Mouse (Mus musculus): ENCODE results near the gene Atp2b2.

Gene Atp2b2

GRCm38 (mm10) chr6:113696582-113697221, 345.7 kb downstream of the Atp2b2 start, which contains the start of gene Tatdn2:
Tatdn2 (plus strand) TSS chr6:113697050.
- peak; percentile 93 for DNase-seq

- no peak for DNase-seq
Observed at GRCm38 (mm10) chr6:113695766-113696355, 346.6 kb downstream of the Atp2b2 start.

GRCm38 (mm10) chr6:113695203-113695602, 347.2 kb downstream of the Atp2b2 start:
- no peak for DNase-seq
